Mouse (Mus musculus) gastrocnemius, postnatal 36 days (tissue): Measurements from ENCODE around the gene Atg4d. TPM values are rescaled to one million over a fixed set of nuclear protein-coding genes. Genes with fewer than 3 reads are reported as not detected.
"Not testable (repeated sequence)": the region's sequence is repeated elsewhere in the genome, so short reads cannot be mapped to it uniquely, and the experiment has no call there.

Experiments used
- DNase-seq, 2 experiments: peaks; one replicate each; pipeline ENCODE4 v3.0.0; 2022
- intact Hi-C: fragments of 180-260 bp; cut with DNase I; formaldehyde crosslinking; loops from one replicate; pipeline ENCODE4 v1.15.1; 2025
- long read RNA-seq, 2 experiments: library from polyadenylated mRNA; stranded (forward); transcript quantifications; one replicate each; pipeline ENCODE4 v2.0.0; 2021
- total RNA-seq, 2 experiments: library from RNA; stranded (reverse); gene quantifications; 2 replicates each; pipeline ENCODE4 v1.2.3; 2021

The Atg4d gene
- 10 to 100 TPM; 62.0 to 65.7 TPM for total RNA-seq
- long read RNA-seq, experiment 1, full-length matches to known transcripts = 111 of 149 reads
- long read RNA-seq, experiment 1, partial matches to known transcripts = 20 of 149 reads
- long read RNA-seq, experiment 1, other reads (novel, unspliced or antisense) = 18 of 149 reads
- long read RNA-seq, experiment 2, full-length matches to known transcripts = 156 of 203 reads
- long read RNA-seq, experiment 2, partial matches to known transcripts = 25 of 203 reads
- long read RNA-seq, experiment 2, other reads (novel, unspliced or antisense) = 22 of 203 reads

GRCm38 (mm10) chr9:21265000-21265561 is at the start of gene Atg4d:
Gene Atg4d (plus strand): TSS chr9:21265293.
- intact Hi-C loops = loop anchor here (2.0 kb wide), 1 partner anchor 26 kb away; the partner anchor contains the start of gene Keap1
- DNase-seq = peak; percentile 99 to 100

DNA sequence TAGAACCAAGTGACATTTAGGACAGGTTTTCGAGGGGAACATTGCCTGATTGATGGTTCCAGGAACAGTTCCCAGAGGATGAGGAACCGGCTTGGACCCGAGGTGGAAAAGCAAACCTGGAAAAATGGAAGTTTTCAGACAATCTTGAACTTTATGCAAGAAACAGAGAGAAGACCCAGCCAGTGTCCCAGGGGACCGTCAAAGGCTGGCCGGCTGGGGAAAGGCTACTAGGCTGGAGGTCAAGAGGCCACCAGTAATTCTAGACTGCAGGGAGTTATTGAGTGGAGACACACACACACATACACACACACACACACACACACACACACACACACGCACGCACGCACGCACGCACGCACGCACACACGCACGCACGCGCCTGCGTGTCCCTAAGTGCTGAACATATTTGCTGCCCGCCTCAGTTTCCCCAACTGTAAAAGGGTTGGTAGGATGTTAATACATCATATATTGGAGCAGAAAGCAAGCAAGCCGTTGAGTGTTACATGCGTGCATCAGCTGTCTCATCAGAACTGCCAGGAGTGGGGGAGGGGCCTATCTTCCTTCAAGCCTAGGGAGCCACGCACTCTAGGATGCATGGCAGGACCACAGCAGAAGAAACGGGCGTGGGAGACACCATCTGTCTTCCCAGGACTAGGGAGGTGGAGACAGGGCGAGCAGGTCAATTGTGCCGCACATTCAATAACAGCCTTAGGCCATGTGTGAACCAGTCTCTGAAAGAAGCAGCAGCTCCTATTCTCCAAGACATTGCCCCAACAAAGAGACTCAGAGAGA is 48.8 kb upstream of the Atg4d start:
- intact Hi-C loops = no loop called here
- no peak for DNase-seq

- DNase-seq = no peak
- intact Hi-C loops = no loop called here
Observed at GRCm38 (mm10) chr9:21219820-21220219, 45.3 kb upstream of the Atg4d start.

GRCm38 (mm10) chr9:21220490-21221382 is 44.4 kb upstream of the Atg4d start:
- intact Hi-C loops = no loop called here

DNA sequence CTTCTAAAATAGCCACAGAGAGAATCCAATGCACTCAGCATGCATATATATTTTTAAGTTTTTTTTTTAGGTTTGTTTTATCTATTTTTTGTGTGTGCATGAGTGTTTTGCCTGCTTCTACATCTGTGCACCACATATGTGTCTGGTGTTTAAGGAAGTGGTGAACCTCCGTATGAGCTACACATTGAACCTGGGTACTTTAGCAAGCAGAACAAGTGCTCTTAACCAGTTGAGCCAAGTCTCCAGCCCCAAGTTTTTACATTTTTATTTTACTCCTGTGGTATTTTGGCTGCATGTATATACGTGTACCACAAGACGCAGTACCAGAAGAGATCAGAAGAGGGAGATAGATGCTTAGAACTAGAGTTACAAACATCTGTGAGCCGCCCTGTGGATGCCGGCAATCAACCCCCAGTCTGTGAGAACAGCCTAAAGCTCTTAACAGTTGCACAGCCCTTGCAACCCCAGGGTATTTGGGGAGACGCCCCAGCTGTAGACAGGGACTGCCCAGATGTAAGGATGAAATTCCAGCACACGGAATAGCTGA is 43.6 kb upstream of the Atg4d start:
- DNase-seq = no peak

More at GRCm38 (mm10) chr9:21220490-21221382, 44.4 kb upstream of the Atg4d start:
- DNase-seq = peak; percentile 82 to 89

GRCm38 (mm10) chr9:21223490-21223889 is 41.6 kb upstream of the Atg4d start:
- intact Hi-C loops = loop anchor here (2.0 kb wide), 1 partner anchor 71 kb away; no protein-coding TSS in a partner anchor
- DNase-seq = not testable (repeated sequence)

More for the DNA sequence above, 43.6 kb upstream of the Atg4d start:
- intact Hi-C loops = no loop called here

- DNase-seq = no peak
- intact Hi-C loops = loop anchor here (2.0 kb wide), 1 partner anchor 71 kb away; no protein-coding TSS in a partner anchor
Observed at GRCm38 (mm10) chr9:21223906-21224305, 41.2 kb upstream of the Atg4d start.

GRCm38 (mm10) chr9:21224576-21225414 is 40.3 kb upstream of the Atg4d start:
- intact Hi-C loops = no loop called here
- no peak for DNase-seq

DNA sequence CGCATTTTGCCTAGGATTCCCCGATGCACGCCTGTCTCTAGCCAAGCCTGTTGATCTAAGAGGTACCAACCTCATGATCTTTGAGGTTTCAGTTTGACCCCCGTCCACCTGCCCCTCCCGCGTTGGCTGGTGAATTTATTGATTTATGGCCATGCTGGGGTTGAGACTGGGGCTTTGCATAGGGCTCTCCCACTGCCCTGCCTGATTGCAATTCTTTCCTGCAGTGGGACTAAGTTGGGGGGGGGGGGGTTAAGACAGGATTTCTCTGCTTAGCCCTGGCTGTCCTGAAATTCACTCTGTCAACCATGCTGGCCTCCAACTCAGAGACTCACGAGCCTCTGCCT is 39.7 kb upstream of the Atg4d start:
- DNase-seq = no peak
- intact Hi-C loops = no loop called here

GRCm38 (mm10) chr9:21227342-21227741 is 37.8 kb upstream of the Atg4d start:
- intact Hi-C loops = no loop called here
- DNase-seq = no peak

GRCm38 (mm10) chr9:21231551-21231950 is 33.5 kb upstream of the Atg4d start:
- no peak for DNase-seq
- intact Hi-C loops = no loop called here

DNA sequence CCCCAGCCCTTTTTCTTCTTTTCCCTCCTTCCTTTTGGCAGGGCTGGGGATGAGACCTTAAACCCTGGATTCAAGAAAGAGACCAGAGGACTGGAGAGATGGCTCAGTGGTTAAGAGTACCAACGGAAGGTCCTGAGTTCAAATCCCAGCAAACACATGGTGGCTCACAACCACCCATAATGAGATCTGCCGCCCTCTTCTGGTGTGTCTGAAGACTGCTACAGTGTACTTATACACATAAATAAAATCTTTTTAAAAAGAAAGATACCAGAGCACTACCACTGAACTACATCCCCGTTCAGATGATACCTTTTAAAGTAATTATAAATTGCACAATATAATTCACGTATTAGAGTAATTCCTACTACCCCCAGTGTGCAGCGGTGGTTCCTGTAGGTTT is 32.2 kb upstream of the Atg4d start:
- intact Hi-C loops = no loop called here
- DNase-seq = no peak

DNA sequence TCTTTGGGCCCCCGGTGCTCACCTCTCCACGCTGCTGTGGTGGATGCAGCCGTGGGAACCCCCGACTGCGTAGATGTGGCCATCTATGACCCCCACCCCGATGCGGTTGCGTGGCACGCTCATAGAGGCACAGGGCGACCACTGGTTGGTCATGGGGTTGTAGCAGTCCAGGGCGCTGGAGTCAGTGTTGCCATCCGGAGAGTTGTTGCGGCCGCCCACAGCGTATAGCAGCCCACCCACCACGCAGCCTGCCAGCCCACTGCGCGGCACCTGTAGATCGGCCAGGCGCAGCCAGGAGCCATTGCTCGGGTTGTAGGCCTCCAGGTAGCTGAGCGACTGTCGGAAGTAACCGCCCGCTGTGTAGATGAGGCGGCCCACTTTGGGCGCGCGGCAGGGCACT is 31.7 kb upstream of the Atg4d start:
- DNase-seq = no peak
- intact Hi-C loops = no loop called here

GRCm38 (mm10) chr9:21233805-21234204 is 31.3 kb upstream of the Atg4d start:
- intact Hi-C loops = no loop called here
- DNase-seq = no peak

GRCm38 (mm10) chr9:21235341-21235740 is 29.8 kb upstream of the Atg4d start:
- intact Hi-C loops = no loop called here

DNA sequence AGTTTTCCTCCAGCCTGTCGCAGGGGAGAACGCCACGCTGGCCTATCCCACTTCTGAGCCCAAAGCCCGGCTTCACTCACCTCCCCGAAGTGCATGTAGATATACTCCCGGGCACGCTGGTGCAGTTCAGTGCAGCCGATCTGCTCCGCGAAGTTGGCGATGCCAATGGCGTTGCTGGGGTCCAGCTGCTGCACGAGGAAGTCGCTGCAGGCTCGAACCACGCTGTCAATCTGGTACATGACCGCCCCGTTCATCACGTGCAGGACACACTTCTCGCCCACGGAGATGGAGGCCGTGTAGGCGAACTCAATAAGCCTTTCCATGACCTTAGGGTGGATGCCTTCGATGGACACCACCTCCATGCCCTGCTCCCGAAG is 28.1 kb upstream of the Atg4d start:
- no peak for DNase-seq
- intact Hi-C loops = no loop called here

More at GRCm38 (mm10) chr9:21235341-21235740, 29.8 kb upstream of the Atg4d start:
- no peak for DNase-seq

DNA sequence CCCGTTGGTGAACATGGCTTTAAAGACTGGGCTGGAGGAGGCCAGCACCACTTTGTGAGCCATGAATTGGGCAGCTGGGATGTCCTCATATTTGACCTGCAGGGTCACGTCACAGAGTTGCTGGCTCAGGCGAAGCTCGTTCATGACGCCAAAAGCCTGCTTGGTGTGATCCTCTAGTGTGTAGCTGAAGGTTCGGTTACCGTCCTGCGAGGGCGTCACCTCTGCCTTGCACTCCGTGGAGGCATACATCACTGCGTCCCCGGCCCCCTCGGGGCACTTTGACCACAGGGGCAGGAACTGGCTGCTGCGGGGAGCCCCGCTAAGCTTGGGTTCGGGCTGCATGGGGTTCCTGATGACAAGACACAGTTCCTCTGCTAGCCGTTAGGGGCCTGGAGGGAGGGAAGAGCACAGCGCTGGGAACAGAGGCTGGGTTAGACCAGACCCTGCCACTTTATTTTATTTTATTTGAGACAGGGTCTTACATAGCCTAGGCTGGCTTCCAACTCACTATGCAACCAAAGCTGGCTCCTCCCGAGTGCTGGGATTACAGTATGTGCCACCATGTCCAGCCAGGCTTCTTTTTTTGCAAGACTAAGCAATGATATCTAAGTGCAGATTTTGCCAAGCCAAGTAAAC is 27.6 kb upstream of the Atg4d start:
- intact Hi-C loops = loop anchor here (2.0 kb wide), 1 partner anchor 27 kb away; the partner anchor contains the start of gene Atg4d
- DNase-seq = no peak

- DNase-seq = peak in 1 of 2 experiments; percentile 22
- intact Hi-C loops = loop anchor here (2.0 kb wide), 1 partner anchor 27 kb away; the partner anchor contains the start of gene Atg4d
Observed at GRCm38 (mm10) chr9:21238004-21238732, 26.9 kb upstream of the Atg4d start.
